Mouse (Mus musculus): ENCODE results near the gene Clstn2.

Gene Clstn2

GRCm38 (mm10) chr9:97679878-97680277, 353.1 kb downstream of the Clstn2 start:
- DNase-seq (ENCODE audit: low spot score in 2 of 2): no peak

GRCm38 (mm10) chr9:97679106-97679505, 353.9 kb downstream of the Clstn2 start:
- DNase-seq (ENCODE audit: low spot score in 2 of 2): no peak

GRCm38 (mm10) chr9:97677075-97677474, 355.9 kb downstream of the Clstn2 start:
- DNase-seq (ENCODE audit: low spot score in 2 of 2): no peak

- DNase-seq (ENCODE audit: low spot score in 2 of 2): no peak
These were observed 360.3 kb downstream of the Clstn2 start for GRCm38 (mm10) chr9:97672681-97673080.

GRCm38 (mm10) chr9:97672224-97672623, 360.8 kb downstream of the Clstn2 start:
- DNase-seq (ENCODE audit: low spot score in 2 of 2): no peak

GRCm38 (mm10) chr9:97670666-97671065, 362.3 kb downstream of the Clstn2 start:
- DNase-seq (ENCODE audit: low spot score in 2 of 2): no peak

GRCm38 (mm10) chr9:97660989-97661388, 372.0 kb downstream of the Clstn2 start:
- no peak for DNase-seq (ENCODE audit: low spot score in 2 of 2)

- no peak for DNase-seq (ENCODE audit: low spot score in 2 of 2)
These were observed 374.2 kb downstream of the Clstn2 start for GRCm38 (mm10) chr9:97658736-97659135.

GRCm38 (mm10) chr9:97648409-97648808, 384.6 kb downstream of the Clstn2 start:
- no peak for DNase-seq (ENCODE audit: low spot score in 2 of 2)

DNA sequence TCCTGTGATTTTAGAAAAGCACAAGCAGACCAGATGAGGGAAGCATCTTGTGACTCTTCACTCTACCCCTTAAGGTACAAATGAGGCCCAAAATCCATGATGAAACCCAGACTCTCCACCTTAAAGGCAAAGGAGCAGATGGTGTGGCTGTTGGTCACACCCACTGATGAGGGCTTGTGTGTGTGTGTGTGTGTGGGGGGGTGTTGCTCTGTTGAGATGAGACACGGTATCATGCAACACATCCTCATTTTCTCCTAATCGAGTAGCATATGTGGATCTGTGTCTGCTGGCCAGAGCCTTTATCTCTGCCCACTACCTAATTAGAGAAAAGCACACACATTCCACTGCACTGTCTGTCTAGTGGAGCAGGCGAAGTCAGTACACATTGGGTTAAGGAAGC, 387.2 kb downstream of the Clstn2 start:
- no peak for DNase-seq (ENCODE audit: low spot score in 2 of 2)

GRCm38 (mm10) chr9:97642396-97642795, 390.6 kb downstream of the Clstn2 start:
- no peak for DNase-seq (ENCODE audit: low spot score in 2 of 2)

DNA sequence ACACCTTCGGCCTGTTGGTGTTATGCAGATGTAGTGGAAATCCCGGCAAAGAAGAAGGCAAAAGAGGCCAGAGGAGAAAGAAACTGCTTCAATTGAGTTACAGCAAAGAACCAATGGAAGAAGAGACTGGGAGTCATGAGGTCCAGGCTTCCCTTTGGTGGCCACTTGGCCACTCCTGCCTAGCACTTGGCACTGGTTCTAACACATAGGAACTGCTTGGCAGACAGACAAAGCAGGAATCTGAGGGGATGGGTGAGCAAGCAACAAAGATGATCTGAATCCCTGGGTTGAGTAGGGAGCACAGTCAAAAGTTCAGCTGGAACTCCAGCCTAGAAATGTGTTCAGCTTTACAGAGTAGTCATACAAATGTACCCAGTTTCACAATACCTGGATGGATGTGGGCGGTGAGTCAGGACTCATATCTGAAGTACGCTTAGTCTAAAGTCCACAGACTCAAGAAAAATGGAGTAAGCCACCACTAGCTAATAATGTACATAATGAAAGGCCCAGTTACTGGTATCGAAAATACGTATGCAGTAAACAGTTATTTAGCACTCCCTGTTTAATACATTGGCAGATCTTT, 392.9 kb downstream of the Clstn2 start:
- DNase-seq (ENCODE audit: low spot score in 2 of 2): no peak

- DNase-seq (ENCODE audit: low spot score in 2 of 2): no peak
These were observed 394.2 kb downstream of the Clstn2 start for GRCm38 (mm10) chr9:97638683-97639354.

- no peak for DNase-seq (ENCODE audit: low spot score in 2 of 2)
These were observed 397.6 kb downstream of the Clstn2 start for GRCm38 (mm10) chr9:97635351-97635750.

DNA sequence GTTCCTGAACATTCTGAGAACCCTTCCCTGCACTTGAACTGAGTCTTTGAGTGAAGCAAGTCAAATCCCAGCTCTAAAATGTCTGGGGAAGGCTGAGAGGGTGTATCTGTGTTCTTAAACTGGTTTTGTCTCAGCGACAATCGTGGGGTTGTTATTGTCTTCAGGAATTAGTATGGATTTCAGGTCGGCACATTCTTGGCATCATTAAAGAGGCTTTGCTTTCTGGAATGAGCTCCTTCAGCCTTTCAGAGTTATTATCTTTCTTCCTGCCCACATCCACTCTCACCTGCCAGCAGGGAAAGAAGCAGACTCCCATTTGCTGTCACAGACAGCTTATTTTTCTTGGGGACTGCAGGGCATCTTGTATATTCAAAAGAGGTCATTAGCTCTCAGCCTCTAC, 398.1 kb downstream of the Clstn2 start:
- DNase-seq (ENCODE audit: low spot score in 2 of 2): no peak

DNA sequence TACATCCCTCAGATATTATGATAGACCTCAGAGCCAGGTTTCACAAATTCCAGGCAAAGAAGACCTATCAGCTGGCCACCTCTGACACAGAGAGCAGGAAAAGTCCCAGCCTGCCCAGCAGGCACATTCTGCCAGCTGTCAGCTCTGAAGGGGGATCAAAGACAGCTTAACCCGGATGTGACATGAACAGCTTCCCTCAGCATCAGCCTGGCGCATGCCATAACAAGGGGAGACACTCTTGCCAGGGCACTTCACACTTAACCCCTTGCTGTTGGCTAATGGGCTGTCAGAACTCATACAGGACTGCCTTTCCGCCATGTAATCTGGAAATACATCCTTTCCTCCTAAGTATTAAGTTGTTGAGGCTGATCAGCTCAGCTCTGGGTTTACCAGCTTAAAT, 403.8 kb downstream of the Clstn2 start:
- no peak for DNase-seq (ENCODE audit: low spot score in 2 of 2)

DNA sequence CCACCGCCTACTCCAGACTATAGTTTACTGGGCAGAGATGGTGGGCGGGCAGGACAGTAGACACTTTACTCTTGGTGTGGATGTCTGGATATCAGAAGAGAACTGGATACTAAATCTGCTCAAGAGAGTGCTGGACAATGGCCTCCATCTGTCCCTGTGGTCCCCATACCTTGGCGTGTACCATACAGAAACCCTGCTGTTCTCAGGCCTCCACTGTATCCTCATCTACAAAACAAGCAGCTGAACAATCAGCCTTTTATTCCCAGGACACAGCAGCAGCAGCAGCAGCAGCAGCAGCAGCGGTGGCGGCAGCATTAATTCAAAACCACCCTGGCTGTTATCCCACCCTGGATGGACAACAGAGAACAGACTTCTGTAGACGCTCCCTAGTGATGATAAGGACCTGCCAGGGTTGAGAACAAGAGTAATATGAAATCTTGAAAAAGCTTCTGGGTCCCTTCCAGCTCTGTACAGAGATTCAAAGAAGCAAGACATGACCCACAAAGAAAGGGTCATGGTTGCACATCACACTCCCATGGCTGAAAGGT, 404.5 kb downstream of the Clstn2 start:
- no peak for DNase-seq (ENCODE audit: low spot score in 2 of 2)

- no peak for DNase-seq (ENCODE audit: low spot score in 2 of 2)
These were observed 405.1 kb downstream of the Clstn2 start for GRCm38 (mm10) chr9:97627916-97628315.

- no peak for DNase-seq (ENCODE audit: low spot score in 2 of 2)
These were observed 422.4 kb downstream of the Clstn2 start for GRCm38 (mm10) chr9:97610566-97610965.

DNA sequence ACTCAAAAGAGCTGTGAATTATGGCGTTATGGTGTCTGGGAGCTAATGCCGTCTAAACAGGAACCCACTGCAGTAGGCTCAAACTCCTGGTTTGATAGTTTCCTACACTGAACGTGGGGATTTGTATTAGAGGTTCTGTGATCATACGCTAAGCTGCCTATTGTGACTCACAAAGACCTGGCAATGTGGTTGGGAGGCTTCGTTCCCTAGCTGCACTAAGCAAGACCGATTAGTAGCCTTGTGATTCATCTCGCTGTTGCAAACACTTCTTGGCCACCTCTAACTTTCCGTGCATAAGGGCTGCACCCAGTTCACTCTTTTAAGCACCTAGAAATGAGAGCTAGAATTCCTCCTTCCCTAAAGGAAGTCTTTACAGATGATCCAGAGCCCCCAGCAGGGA, 429.3 kb downstream of the Clstn2 start:
- DNase-seq (ENCODE audit: low spot score in 2 of 2): no peak

GRCm38 (mm10) chr9:97602476-97602875, 430.5 kb downstream of the Clstn2 start:
- DNase-seq (ENCODE audit: low spot score in 2 of 2): no peak

- no peak for DNase-seq (ENCODE audit: low spot score in 2 of 2)
These were observed 434.0 kb downstream of the Clstn2 start for GRCm38 (mm10) chr9:97599006-97599405.

- DNase-seq (ENCODE audit: low spot score in 2 of 2): no peak
These were observed 442.3 kb downstream of the Clstn2 start for GRCm38 (mm10) chr9:97590712-97591111.

All from frontal cortex, postnatal 14 days (tissue).